Mouse (Mus musculus): Measurements from ENCODE around the gene Pga5. TPM values are rescaled to one million over a fixed set of nuclear protein-coding genes. Genes with fewer than 3 reads are reported as not detected.

The Pga5 gene
- polyA plus RNA-seq, 1 experiment from 2014 or later, result not detected

- no peak overlapping the region for H3K9ac ChIP-seq (replicated peaks; ENCODE audit: low read depth, low read length)
- no peak for ATAC-seq
- 75% methylated on average over 5 of the region's 5 CpGs for WGBS
Observed at GRCm38 (mm10) chr19:10661373-10661772, 16.5 kb downstream of the Pga5 start.

GRCm38 (mm10) chr19:10658406-10658805 is 19.5 kb downstream of the Pga5 start:
- no peaks in the 10 kb centered on the region for H3K36me3 ChIP-seq (ENCODE audit: control insufficient read depth, insufficient read depth)
- H3K4me2 ChIP-seq (ENCODE audit: low read length), result no peak overlapping the region
- no peak for ATAC-seq
- H3K9ac ChIP-seq (replicated peaks; ENCODE audit: low read depth, low read length), result no peak overlapping the region
- H3K9me3 ChIP-seq (ENCODE audit: control insufficient read depth, low read length), result no peaks in the 10 kb centered on the region
- no peaks in the 10 kb centered on the region for H3K4me1 ChIP-seq (replicated peaks; ENCODE audit: control insufficient read depth, insufficient read depth, low read length)
- WGBS, result 66% methylated on average over 2 of the region's 2 CpGs
- no peak overlapping the region for H3K27ac ChIP-seq (ENCODE audit: low read length)
- no peak overlapping the region for H3K4me3 ChIP-seq (replicated peaks; ENCODE audit: low read length)
- no peaks in the 10 kb centered on the region for H3K27me3 ChIP-seq (replicated peaks; ENCODE audit: control insufficient read depth, insufficient read depth, low read length)

More at GRCm38 (mm10) chr19:10661373-10661772, 16.5 kb downstream of the Pga5 start:
- Histone ChIP-seq H3K4me3 (replicated peaks; ENCODE audit: low read length) (no peak overlapping the region), H3K9me3 (ENCODE audit: control insufficient read depth, low read length) (no peaks in the 10 kb centered on the region), H3K36me3 (ENCODE audit: control insufficient read depth, insufficient read depth) (no peaks in the 10 kb centered on the region), H3K27me3 (replicated peaks; ENCODE audit: control insufficient read depth, insufficient read depth, low read length) (no peaks in the 10 kb centered on the region), H3K27ac (ENCODE audit: low read length) (no peak overlapping the region), H3K4me2 (ENCODE audit: low read length) (no peak overlapping the region), H3K4me1 (replicated peaks; ENCODE audit: control insufficient read depth, insufficient read depth, low read length) (no peaks in the 10 kb centered on the region)

GRCm38 (mm10) chr19:10657742-10658141 is 20.1 kb downstream of the Pga5 start:
- H3K9me3 ChIP-seq (ENCODE audit: control insufficient read depth, low read length), result no peaks in the 10 kb centered on the region
- no peaks in the 10 kb centered on the region for H3K27me3 ChIP-seq (replicated peaks; ENCODE audit: control insufficient read depth, insufficient read depth, low read length)
- no peak overlapping the region for H3K4me3 ChIP-seq (replicated peaks; ENCODE audit: low read length)
- no peaks in the 10 kb centered on the region for H3K36me3 ChIP-seq (ENCODE audit: control insufficient read depth, insufficient read depth)
- 84% methylated on average over 5 of the region's 5 CpGs for WGBS
- H3K9ac ChIP-seq (replicated peaks; ENCODE audit: low read depth, low read length), result no peak overlapping the region
- no peaks in the 10 kb centered on the region for H3K4me1 ChIP-seq (replicated peaks; ENCODE audit: control insufficient read depth, insufficient read depth, low read length)
- ATAC-seq, result no peak
- H3K27ac ChIP-seq (ENCODE audit: low read length), result no peak overlapping the region
- no peak overlapping the region for H3K4me2 ChIP-seq (ENCODE audit: low read length)

- no peak overlapping the region for H3K27ac ChIP-seq (ENCODE audit: low read length)
- no peak overlapping the region for H3K9ac ChIP-seq (replicated peaks; ENCODE audit: low read depth, low read length)
- no peaks in the 10 kb centered on the region for H3K27me3 ChIP-seq (replicated peaks; ENCODE audit: control insufficient read depth, insufficient read depth, low read length)
- no peak overlapping the region for H3K4me2 ChIP-seq (ENCODE audit: low read length)
- H3K4me1 ChIP-seq (replicated peaks; ENCODE audit: control insufficient read depth, insufficient read depth, low read length), result no peaks in the 10 kb centered on the region
- ATAC-seq, result no peak
- H3K9me3 ChIP-seq (ENCODE audit: control insufficient read depth, low read length), result no peaks in the 10 kb centered on the region
- H3K4me3 ChIP-seq (replicated peaks; ENCODE audit: low read length), result no peak overlapping the region
- no peaks in the 10 kb centered on the region for H3K36me3 ChIP-seq (ENCODE audit: control insufficient read depth, insufficient read depth)
- WGBS, result 63% methylated on average over 3 of the region's 3 CpGs
Observed at GRCm38 (mm10) chr19:10656058-10656457, 21.8 kb downstream of the Pga5 start.

GRCm38 (mm10) chr19:10648156-10648555 is 29.7 kb downstream of the Pga5 start:
- no peak overlapping the region for H3K4me3 ChIP-seq (replicated peaks; ENCODE audit: low read length)
- WGBS, result 80% methylated on average over 8 of the region's 8 CpGs
- no peaks in the 10 kb centered on the region for H3K27me3 ChIP-seq (replicated peaks; ENCODE audit: control insufficient read depth, insufficient read depth, low read length)
- H3K9me3 ChIP-seq (ENCODE audit: control insufficient read depth, low read length), result no peaks in the 10 kb centered on the region
- H3K4me2 ChIP-seq (ENCODE audit: low read length), result no peak overlapping the region
- no peak overlapping the region for H3K9ac ChIP-seq (replicated peaks; ENCODE audit: low read depth, low read length)
- H3K27ac ChIP-seq (ENCODE audit: low read length), result no peak overlapping the region
- no peak for ATAC-seq
- no peaks in the 10 kb centered on the region for H3K36me3 ChIP-seq (ENCODE audit: control insufficient read depth, insufficient read depth)
- H3K4me1 ChIP-seq (replicated peaks; ENCODE audit: control insufficient read depth, insufficient read depth, low read length), result no peaks in the 10 kb centered on the region

GRCm38 (mm10) chr19:10645616-10646015 is 32.3 kb downstream of the Pga5 start:
- no peaks in the 10 kb centered on the region for H3K36me3 ChIP-seq (ENCODE audit: control insufficient read depth, insufficient read depth)
- no peak overlapping the region for H3K9ac ChIP-seq (replicated peaks; ENCODE audit: low read depth, low read length)
- no peak overlapping the region for H3K4me3 ChIP-seq (replicated peaks; ENCODE audit: low read length)
- ATAC-seq, result no peak
- H3K4me2 ChIP-seq (ENCODE audit: low read length), result no peak overlapping the region
- 84% methylated on average over 2 of the region's 2 CpGs for WGBS
- H3K27ac ChIP-seq (ENCODE audit: low read length), result no peak overlapping the region
- no peaks in the 10 kb centered on the region for H3K4me1 ChIP-seq (replicated peaks; ENCODE audit: control insufficient read depth, insufficient read depth, low read length)
- H3K9me3 ChIP-seq (ENCODE audit: control insufficient read depth, low read length), result no peaks in the 10 kb centered on the region
- no peaks in the 10 kb centered on the region for H3K27me3 ChIP-seq (replicated peaks; ENCODE audit: control insufficient read depth, insufficient read depth, low read length)

DNA sequence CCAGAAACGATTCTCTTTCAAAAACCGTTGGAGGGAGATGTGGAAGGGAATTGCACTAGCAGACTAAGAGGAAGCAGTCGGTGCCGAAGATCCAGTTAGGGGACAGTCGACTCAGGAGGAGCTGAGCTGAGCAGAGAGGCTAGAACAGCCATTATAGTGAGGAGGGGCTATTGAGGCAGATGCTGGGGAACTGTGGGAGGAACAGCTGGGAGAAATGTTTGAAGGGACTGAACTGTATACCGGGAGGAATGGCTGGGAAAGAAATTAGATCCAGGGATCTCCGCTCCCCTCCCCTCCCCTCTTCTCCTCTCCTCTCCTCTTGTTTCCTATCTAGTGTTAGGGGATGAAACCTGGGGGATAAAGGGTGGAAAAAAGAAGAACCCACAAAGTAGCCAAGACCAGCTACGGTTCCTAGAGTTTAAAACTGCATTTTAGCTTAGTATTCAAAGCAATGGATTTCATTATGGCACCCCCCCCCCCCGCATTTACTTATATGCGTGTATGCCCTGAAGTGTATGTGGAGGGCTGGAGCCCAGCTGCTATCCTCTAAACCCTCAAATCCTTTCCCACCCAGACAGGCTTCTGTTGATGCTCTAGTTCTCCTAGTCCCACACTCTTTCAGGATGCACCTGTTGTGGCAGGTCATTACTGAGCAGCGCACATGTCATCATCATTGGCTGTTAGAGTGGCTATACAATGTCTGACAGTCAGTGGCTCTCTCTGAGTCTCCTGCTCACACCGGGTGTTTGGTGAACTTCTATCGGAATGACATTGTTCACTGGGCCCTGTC is 37.1 kb downstream of the Pga5 start:
- Histone ChIP-seq H3K9ac (replicated peaks; ENCODE audit: low read depth, low read length) (no peak overlapping the region), H3K4me3 (replicated peaks; ENCODE audit: low read length) (no peak overlapping the region), H3K4me2 (ENCODE audit: low read length) (no peak overlapping the region), H3K9me3 (ENCODE audit: control insufficient read depth, low read length) (no peaks in the 10 kb centered on the region), H3K27me3 (replicated peaks; ENCODE audit: control insufficient read depth, insufficient read depth, low read length) (no peaks in the 10 kb centered on the region), H3K36me3 (ENCODE audit: control insufficient read depth, insufficient read depth) (no peaks in the 10 kb centered on the region), H3K27ac (ENCODE audit: low read length) (no peak overlapping the region), H3K4me1 (replicated peaks; ENCODE audit: control insufficient read depth, insufficient read depth, low read length) (no peaks in the 10 kb centered on the region)
- ATAC-seq, result no peak
- WGBS, result 55% methylated on average over 13 of the region's 13 CpGs

DNA sequence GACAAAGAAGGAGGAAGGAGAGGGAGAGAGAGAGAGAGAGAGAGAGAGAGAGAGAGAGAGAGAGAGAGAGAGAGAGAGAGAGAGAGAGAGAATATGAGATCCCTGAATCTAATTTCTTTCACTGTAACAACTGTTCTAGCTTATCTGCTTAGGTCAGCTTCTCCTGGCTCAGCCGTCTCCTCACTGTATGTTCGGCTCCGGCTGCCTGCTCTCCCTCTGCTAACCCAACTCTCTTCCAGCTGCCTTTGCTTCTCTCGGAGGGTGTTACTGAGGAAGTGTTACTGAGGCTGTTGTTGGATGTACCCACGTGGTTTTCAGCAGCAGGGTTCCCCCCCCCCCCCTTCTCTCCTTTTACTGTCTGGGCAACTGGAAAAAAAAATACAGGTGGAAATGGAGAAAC is 37.8 kb downstream of the Pga5 start:
- WGBS, result 17% methylated on average over 5 of the region's 5 CpGs

GRCm38 (mm10) chr19:10637840-10638239 is 40.0 kb downstream of the Pga5 start:
- H3K4me3 ChIP-seq (replicated peaks; ENCODE audit: low read length), result no peak overlapping the region
- no peak for ATAC-seq
- no peak overlapping the region for H3K27ac ChIP-seq (ENCODE audit: low read length)
- no peaks in the 10 kb centered on the region for H3K9me3 ChIP-seq (ENCODE audit: control insufficient read depth, low read length)
- no peaks in the 10 kb centered on the region for H3K27me3 ChIP-seq (replicated peaks; ENCODE audit: control insufficient read depth, insufficient read depth, low read length)
- 70% methylated on average over 7 of the region's 7 CpGs for WGBS
- no peak overlapping the region for H3K9ac ChIP-seq (replicated peaks; ENCODE audit: low read depth, low read length)
- H3K36me3 ChIP-seq (ENCODE audit: control insufficient read depth, insufficient read depth), result no peaks in the 10 kb centered on the region
- H3K4me2 ChIP-seq (ENCODE audit: low read length), result no peak overlapping the region
- H3K4me1 ChIP-seq (replicated peaks; ENCODE audit: control insufficient read depth, insufficient read depth, low read length), result peaks cover 14% of the 10 kb centered on the region

More for the DNA sequence above, 37.8 kb downstream of the Pga5 start:
- H3K27ac ChIP-seq (ENCODE audit: low read length), result no peak overlapping the region
- no peak overlapping the region for H3K9ac ChIP-seq (replicated peaks; ENCODE audit: low read depth, low read length)
- no peak overlapping the region for H3K4me2 ChIP-seq (ENCODE audit: low read length)
- H3K4me1 ChIP-seq (replicated peaks; ENCODE audit: control insufficient read depth, insufficient read depth, low read length), result peaks cover 3% of the 10 kb centered on the region
- H3K4me3 ChIP-seq (replicated peaks; ENCODE audit: low read length), result no peak overlapping the region
- H3K27me3 ChIP-seq (replicated peaks; ENCODE audit: control insufficient read depth, insufficient read depth, low read length), result no peaks in the 10 kb centered on the region
- H3K36me3 ChIP-seq (ENCODE audit: control insufficient read depth, insufficient read depth), result no peaks in the 10 kb centered on the region
- no peaks in the 10 kb centered on the region for H3K9me3 ChIP-seq (ENCODE audit: control insufficient read depth, low read length)
- ATAC-seq, result no peak; the same call in 1 of the 2 replicates
